Mouse (Mus musculus) bone marrow, adult 2 months (tissue): ENCODE data around the gene Rgl1.

Experiments used
- CTCF ChIP-seq: fragments of 200-500 bp; IDR thresholded peaks from 2 replicates; pipeline ENCODE4 v1.5.1; 2011; ENCODE audit warnings: low read length, control low read depth; ENCODE audit not compliant: control insufficient read depth, insufficient read depth
- POLR2A ChIP-seq: fragments of 200-500 bp; IDR thresholded peaks from 2 replicates; pipeline ENCODE4 v1.6.1; 2011; ENCODE audit warnings: low read depth, mild to moderate bottlenecking, control low read depth, low read length, borderline replicate concordance; ENCODE audit not compliant: control insufficient read depth

DNA sequence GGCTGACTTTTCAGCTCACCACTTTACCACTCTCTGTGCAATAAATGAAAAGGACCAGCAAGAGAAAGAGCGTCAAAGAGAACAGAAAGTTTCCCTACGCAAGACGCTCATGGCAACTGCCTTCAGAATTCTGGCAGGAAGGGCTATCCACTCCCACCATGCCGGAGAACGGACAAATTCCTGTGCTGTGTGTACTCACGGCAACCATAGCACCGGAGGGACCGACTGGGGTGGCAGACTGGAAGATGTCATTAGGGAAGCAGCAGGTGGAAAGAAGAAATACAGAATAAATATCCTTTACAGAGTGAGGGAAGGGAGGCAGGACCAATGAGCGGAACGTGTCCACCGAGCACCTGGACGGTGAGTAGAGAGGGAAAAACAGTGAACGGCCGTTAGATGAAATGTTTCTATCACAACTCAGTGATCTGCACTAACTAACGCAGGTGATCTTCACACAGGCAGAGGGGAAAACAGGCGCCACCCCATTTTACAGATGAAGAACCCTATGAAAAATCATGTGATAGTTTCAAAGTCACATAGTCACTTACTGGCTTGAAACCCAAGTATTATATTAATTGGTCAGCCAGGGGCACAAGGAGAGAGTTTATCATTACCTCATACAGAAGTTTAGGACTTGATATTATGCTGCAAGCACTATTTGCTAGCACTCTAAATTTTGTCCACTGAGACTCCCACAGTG, 152.8 kb downstream of the Rgl1 start:
- TF ChIP-seq POLR2A (no peak), CTCF (no peak)
